In the genomic region with DNA sequence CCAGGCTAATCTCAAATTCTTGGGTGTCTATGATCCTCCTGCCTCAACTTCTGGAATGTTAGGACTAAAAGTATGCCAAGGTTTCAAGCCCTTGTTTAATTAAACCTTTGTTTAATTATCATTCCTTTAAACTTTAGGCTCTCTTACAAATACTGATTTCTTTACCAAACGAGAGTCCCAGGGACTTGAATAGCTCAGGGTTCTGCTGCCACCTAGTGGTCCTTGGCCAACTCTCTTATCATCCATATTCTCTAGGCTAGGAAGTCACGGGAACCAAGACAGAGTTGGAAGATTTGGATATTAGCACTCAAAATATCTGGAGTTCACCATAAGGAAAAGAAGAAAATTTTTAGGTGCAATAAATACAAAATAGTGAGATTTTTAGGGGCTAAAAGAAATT, we compare ENCODE assay signal across 9 mouse cellular contexts. TPM values are rescaled to one million over a fixed set of nuclear protein-coding genes. Genes with fewer than 3 reads are reported as not detected.
DNase-seq lines count a peak whose midpoint lies in the region; ATAC-seq lines count a peak whose summit lies in the region.
"Had no signal": no experiment of that assay in that cellular context is flagged by ENCODE, and none has a peak within 500 bp of the region (broad histone marks: within the 10 kb centered on the region; RNA-seq: fewer than 3 reads in every experiment).

No protein-coding gene starts in this region.

- H3K4me1 ChIP-seq in kidney, embryonic 16.5 days (ENCODE audit: insufficient read depth, low read length) = no peaks in the 10 kb centered on the region
- H3K4me1 ChIP-seq in hindbrain, embryonic 16.5 days (ENCODE audit: control insufficient read depth, insufficient read depth, low read depth, low read length) = no peaks in the 10 kb centered on the region
- H3K4me1 ChIP-seq: embryonic facial prominence, embryonic 15.5 days had no signal

- 6% methylated on average over 2 of the region's 2 CpGs for WGBS in kidney, embryonic 16.5 days
- 11% methylated on average over 2 of the region's 2 CpGs for WGBS in hindbrain, embryonic 16.5 days

- H3K27me3 ChIP-seq in kidney, embryonic 16.5 days (ENCODE audit: insufficient read depth, low read length) = no peaks in the 10 kb centered on the region
- H3K27me3 ChIP-seq in hindbrain, embryonic 16.5 days (replicated peaks; ENCODE audit: control insufficient read depth, insufficient read depth, low read length) = no peaks in the 10 kb centered on the region
- H3K27me3 ChIP-seq: embryonic facial prominence, embryonic 15.5 days had no signal

- intact Hi-C loops in left cerebral cortex, postnatal 14 days (cut with DNase I) = loop anchor here (1.0 to 5.0 kb wide), 2 partner anchors 76 to 155 kb away; no protein-coding TSS in a partner anchor

- no peak overlapping the region for H3K4me2 ChIP-seq in kidney, embryonic 16.5 days (replicated peaks; ENCODE audit: low read depth, low read length)
- H3K4me2 ChIP-seq in hindbrain, embryonic 16.5 days (ENCODE audit: low read length) = no peak overlapping the region
- H3K4me2 ChIP-seq: embryonic facial prominence, embryonic 15.5 days had no signal

- no peaks in the 10 kb centered on the region for H3K36me3 ChIP-seq in kidney, embryonic 16.5 days (ENCODE audit: insufficient read depth, low read length)
- no peaks in the 10 kb centered on the region for H3K36me3 ChIP-seq in hindbrain, embryonic 16.5 days (ENCODE audit: control insufficient read depth, insufficient read depth, low read length)
- H3K36me3 ChIP-seq: embryonic facial prominence, embryonic 15.5 days had no signal

- H3K4me3 ChIP-seq in kidney, embryonic 16.5 days (ENCODE audit: low read length) = no peak overlapping the region
- H3K4me3 ChIP-seq in hindbrain, embryonic 16.5 days (ENCODE audit: low read length) = no peak overlapping the region
- H3K4me3 ChIP-seq: embryonic facial prominence, embryonic 15.5 days had no signal

- H3K9me3 ChIP-seq in kidney, embryonic 16.5 days (ENCODE audit: low read length) = no peaks in the 10 kb centered on the region
- no peaks in the 10 kb centered on the region for H3K9me3 ChIP-seq in hindbrain, embryonic 16.5 days (ENCODE audit: control insufficient read depth, low read length)
- H3K9me3 ChIP-seq: embryonic facial prominence, embryonic 15.5 days had no signal

- no peak overlapping the region for H3K27ac ChIP-seq in kidney, embryonic 16.5 days (ENCODE audit: low read length)
- H3K27ac ChIP-seq in hindbrain, embryonic 16.5 days (ENCODE audit: low read depth, low read length) = no peak overlapping the region
- H3K27ac ChIP-seq: embryonic facial prominence, embryonic 15.5 days had no signal

- ATAC-seq in kidney, embryonic 16.5 days (ENCODE audit: low FRiP score, low TSS enrichment) = no peak
- ATAC-seq in erythroblast, adult 5-6 weeks (replicated peaks; ENCODE audit: low FRiP score, poor library complexity, severe bottlenecking) = peak; percentile 92
- 0 out of 2 replicates have a peak, but pooled peaks have one; percentile 60 for ATAC-seq in hindbrain, embryonic 16.5 days

- DNase-seq in kidney, adult 11 months = peak; percentile 37
- peak; percentile 92 for DNase-seq in brain, adult 2 months (ENCODE audit: low read depth, low spot score)
- DNase-seq in left cerebral cortex, postnatal 14 days (ENCODE audit: low spot score in 2 of 2) = peak; percentile 78 to 88
- DNase-seq in natural killer cell, adult 2 months (ENCODE audit: low spot score in 2 of 2) = peak; percentile 16 to 58
- DNase-seq in thymus, adult 18-20 months = peak; percentile 10 to 32

- H3K9ac ChIP-seq in kidney, embryonic 16.5 days (replicated peaks; ENCODE audit: low read length) = no peak overlapping the region
- no peak overlapping the region for H3K9ac ChIP-seq in hindbrain, embryonic 16.5 days (ENCODE audit: low read depth, low read length)
- H3K9ac ChIP-seq: embryonic facial prominence, embryonic 15.5 days had no signal

RNA-seq across cellular contexts. Expression of a gene that starts 28.0 kb away (rescaled TPM):
- polyA plus RNA-seq in kidney, embryonic 16.5 days (2015; fragmentation: Nextera tagmentation; extraction: Ambion mirVana) = 50.8 and 58.4 TPM in 2 replicates
- total RNA-seq in erythroblast, adult 5-6 weeks (2015; ENCODE audit: low replicate concordance) = 601 and 720 TPM in 2 replicates
- total RNA-seq in erythroblast, adult 5-6 weeks (2017; ENCODE audit: low replicate concordance) = 1,621 and 2,086 TPM in 2 replicates
- polyA plus RNA-seq in hindbrain, embryonic 16.5 days (2015; fragmentation: Nextera tagmentation; extraction: Ambion mirVana) = 90.9 and 93.4 TPM in 2 replicates
- total RNA-seq in left cerebral cortex, postnatal 14 days (2021) = 10 to 100 TPM; 69.4 to 74.8 TPM

RNA-seq across cellular contexts. Expression of a gene that starts 35.8 kb away (rescaled TPM):
- 87.6 and 135 TPM in 2 replicates for polyA plus RNA-seq in kidney, embryonic 16.5 days (2015; fragmentation: Nextera tagmentation; extraction: Ambion mirVana)
- 1.3 TPM in 1 of 2 replicates, not detected in the other for total RNA-seq in erythroblast, adult 5-6 weeks (2015; ENCODE audit: low replicate concordance)
- total RNA-seq in erythroblast, adult 5-6 weeks (2017; ENCODE audit: low replicate concordance) = not detected in 2 replicates
- polyA plus RNA-seq in hindbrain, embryonic 16.5 days (2015; fragmentation: Nextera tagmentation; extraction: Ambion mirVana) = 0.28 TPM in 1 of 2 replicates, not detected in the other
- total RNA-seq in left cerebral cortex, postnatal 14 days (2021) = not detected
- polyA plus RNA-seq: embryonic facial prominence, embryonic 15.5 days had no signal

Comparison
In these comparisons a context has a peak if more than half of its experiments do, and no peak if none do; other contexts are left out.
1. DNase-seq: peak in every context shown above with its lines; median percentile 92 in brain, adult 2 months; 83 in left cerebral cortex, postnatal 14 days; 37 in kidney, adult 11 months; 37 in natural killer cell, adult 2 months; 21 in thymus, adult 18-20 months.
2. RNA of a gene that starts 28.0 kb away (total RNA-seq): 601 to 2,086 TPM in erythroblast, adult 5-6 weeks; 69.4 to 74.8 TPM in left cerebral cortex, postnatal 14 days; every median in the first group is over 4 times any median in the second.